Mouse (Mus musculus): ENCODE data around the gene Mpped2. TPM values are rescaled to one million over a fixed set of nuclear protein-coding genes. Genes with fewer than 3 reads are reported as not detected.

Mpped2 gene
- 39.1 and 50.7 TPM in 2 replicates for total RNA-seq (2014; rRNA removed)
- 74.1 and 80.0 TPM in 2 replicates for polyA plus RNA-seq (2015; fragmentation: Nextera tagmentation; extraction: Ambion mirVana)

DNA sequence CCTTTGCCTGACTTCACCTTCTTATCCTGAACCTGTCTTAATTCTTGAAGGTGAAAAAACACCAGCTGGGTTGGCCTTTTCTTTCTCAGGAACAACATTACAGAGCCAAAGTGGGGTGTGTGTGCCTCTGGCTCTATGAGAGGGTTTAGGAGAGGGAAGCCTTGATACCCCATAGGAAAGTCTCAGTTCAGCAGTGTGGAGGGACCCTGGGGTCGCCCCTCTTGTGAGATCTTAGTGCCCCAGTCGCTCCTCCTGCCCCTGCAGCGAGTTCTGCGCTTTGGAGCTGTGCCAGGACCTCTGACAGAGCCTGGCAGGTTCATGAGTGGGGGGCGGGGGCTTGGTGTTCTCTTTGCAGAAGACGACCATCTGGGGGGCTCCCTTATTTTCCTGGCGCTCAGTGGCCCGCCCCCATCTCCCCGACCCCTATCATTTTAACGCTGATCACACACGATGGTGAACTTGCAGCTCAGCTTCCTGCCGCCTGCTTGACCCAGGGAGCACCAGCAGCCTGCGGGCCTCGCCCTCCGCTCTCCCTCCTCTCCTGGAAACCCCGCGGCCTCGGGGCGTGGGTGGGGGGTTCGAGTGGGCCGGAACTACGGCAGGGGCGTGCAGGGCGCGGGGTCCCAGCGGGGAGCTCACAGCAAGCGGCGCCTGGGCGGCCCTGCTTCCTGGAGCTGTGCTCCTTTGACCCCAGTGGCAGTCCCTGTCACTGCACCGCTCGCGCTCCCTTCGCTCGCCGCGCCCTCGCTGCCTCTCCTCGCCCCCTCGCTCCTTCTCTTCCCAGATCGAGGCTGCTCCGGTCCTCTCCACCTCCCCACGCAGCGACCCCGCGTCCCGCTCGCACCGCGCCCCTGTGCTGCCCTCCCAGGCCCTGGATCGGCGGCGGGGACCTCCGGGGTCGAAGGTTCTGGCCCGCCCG is at the start of gene Mpped2:
Mpped2 (plus strand) TSS at position 487 of the 919 bp plus-strand sequence.
- peak within 1 kb of the TSS; percentile 92 for H3K4me3 ChIP-seq (ENCODE audit: low read length)
- peak within 1 kb of the TSS; percentile 95 for H3K27ac ChIP-seq
- under 1% methylated on average over 52 of the region's 56 CpGs for WGBS
- DNase-seq (ENCODE audit: low spot score) (peak; percentile 73), ATAC-seq (peak; percentile 79)
- peak within 1 kb of the TSS; percentile 91 for H3K9ac ChIP-seq (replicated peaks; ENCODE audit: low read length)
- H3K9me3 ChIP-seq (ENCODE audit: low read length) = no peaks in the 10 kb centered on the region
- TF ChIP-seq CTCF (IDR thresholded peaks at IDR 0.05; ENCODE audit: low read depth) = peak; percentile 51; the same call in 1 of the 2 replicates
- H3K4me1 ChIP-seq (ENCODE audit: insufficient read depth, low read length) = no peaks in the 10 kb centered on the region
- no peaks in the 10 kb centered on the region for H3K36me3 ChIP-seq (ENCODE audit: insufficient read depth, low read length)
- peak within 1 kb of the TSS; percentile 97 for H3K4me2 ChIP-seq (ENCODE audit: low read depth, low read length)
- H3K27me3 ChIP-seq (ENCODE audit: insufficient read depth, low read length) = no peaks in the 10 kb centered on the region

DNA sequence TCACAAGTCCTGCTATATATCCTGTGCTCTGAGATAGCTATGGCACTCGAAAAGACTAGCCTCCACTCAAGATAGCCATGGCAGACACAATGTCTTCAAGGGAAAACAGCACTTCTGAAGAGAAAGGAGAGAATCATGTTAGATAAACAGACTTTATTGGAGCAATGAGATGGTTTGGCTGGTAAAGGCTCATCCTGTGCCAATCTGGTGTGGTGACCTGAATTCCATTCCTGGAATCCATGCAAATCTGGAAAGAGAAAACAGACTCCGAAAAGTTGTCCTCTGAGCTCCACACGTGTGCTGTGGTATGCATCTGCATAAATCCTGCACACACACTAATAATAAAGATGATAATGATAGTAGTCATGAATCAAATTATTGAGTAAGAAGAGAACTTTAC is 48.3 kb upstream of the Mpped2 start:
- H3K27ac ChIP-seq = no peak overlapping the region
- H3K9me3 ChIP-seq (ENCODE audit: low read length) = no peaks in the 10 kb centered on the region
- no peaks in the 10 kb centered on the region for H3K36me3 ChIP-seq (ENCODE audit: insufficient read depth, low read length)
- H3K4me3 ChIP-seq (ENCODE audit: low read length) = no peak overlapping the region
- DNase-seq (ENCODE audit: low spot score) (no peak), ATAC-seq (no peak)
- H3K4me1 ChIP-seq (ENCODE audit: insufficient read depth, low read length) = no peaks in the 10 kb centered on the region
- TF ChIP-seq CTCF (IDR thresholded peaks at IDR 0.05; ENCODE audit: low read depth) = no peak
- no peaks in the 10 kb centered on the region for H3K27me3 ChIP-seq (ENCODE audit: insufficient read depth, low read length)
- no peak overlapping the region for H3K9ac ChIP-seq (replicated peaks; ENCODE audit: low read length)
- WGBS = 87% methylated on average over 3 of the region's 3 CpGs
- H3K4me2 ChIP-seq (ENCODE audit: low read depth, low read length) = no peak overlapping the region

DNA sequence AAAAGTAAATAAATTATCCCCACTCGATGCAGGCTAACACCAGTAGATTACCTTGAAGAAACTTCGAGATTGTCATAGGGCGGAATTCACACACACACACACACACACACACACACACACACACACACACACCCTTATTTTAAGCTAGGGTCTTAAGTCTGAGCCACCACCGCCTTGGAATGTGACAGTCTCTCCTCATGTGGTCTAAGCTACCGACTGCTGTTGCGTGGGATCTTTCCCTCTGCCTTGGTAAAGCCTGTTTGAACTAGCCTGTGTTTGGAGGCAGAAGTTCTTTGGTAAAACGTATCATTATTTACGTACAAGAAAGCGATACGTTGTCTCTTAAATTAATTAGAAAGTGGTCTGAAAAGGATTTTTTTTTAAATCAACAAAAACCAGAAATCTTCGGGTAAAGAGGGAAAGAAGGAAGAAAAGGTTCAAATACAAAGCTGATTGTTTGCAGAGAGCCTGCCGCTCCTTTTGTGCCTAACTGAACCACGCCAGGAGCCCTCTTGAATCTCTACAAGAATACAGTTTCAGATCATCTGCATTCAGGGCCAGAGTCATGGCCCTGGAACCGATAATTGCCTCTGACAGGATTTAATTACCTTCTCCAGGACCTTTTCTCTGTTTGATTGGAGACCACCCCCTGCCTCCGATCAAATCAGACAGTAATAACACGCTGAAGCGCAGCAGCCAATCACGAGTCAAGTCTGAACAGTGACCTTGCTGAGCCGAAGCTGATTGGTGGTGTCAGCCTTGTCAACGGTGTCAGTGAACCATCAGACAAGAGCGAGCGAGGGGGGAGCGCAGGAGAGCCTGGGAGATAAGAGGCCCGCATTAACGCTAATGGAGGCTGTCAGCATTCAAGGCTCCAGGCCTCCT is 43.1 kb upstream of the Mpped2 start:
- peak overlapping the region; percentile 44 for H3K4me3 ChIP-seq (ENCODE audit: low read length)
- H3K9ac ChIP-seq (replicated peaks; ENCODE audit: low read length) = peak overlapping the region; percentile 57
- peak overlapping the region; percentile 77 for H3K27ac ChIP-seq
- TF ChIP-seq CTCF (IDR thresholded peaks at IDR 0.05; ENCODE audit: low read depth) = no peak
- 6% methylated on average over 25 of the region's 25 CpGs for WGBS
- H3K36me3 ChIP-seq (ENCODE audit: insufficient read depth, low read length) = no peaks in the 10 kb centered on the region
- DNase-seq (ENCODE audit: low spot score) (peak; percentile 93), ATAC-seq (peak; percentile 98)
- no peaks in the 10 kb centered on the region for H3K4me1 ChIP-seq (ENCODE audit: insufficient read depth, low read length)
- H3K4me2 ChIP-seq (ENCODE audit: low read depth, low read length) = peak overlapping the region; percentile 77
- H3K9me3 ChIP-seq (ENCODE audit: low read length) = no peaks in the 10 kb centered on the region
- no peaks in the 10 kb centered on the region for H3K27me3 ChIP-seq (ENCODE audit: insufficient read depth, low read length)

DNA sequence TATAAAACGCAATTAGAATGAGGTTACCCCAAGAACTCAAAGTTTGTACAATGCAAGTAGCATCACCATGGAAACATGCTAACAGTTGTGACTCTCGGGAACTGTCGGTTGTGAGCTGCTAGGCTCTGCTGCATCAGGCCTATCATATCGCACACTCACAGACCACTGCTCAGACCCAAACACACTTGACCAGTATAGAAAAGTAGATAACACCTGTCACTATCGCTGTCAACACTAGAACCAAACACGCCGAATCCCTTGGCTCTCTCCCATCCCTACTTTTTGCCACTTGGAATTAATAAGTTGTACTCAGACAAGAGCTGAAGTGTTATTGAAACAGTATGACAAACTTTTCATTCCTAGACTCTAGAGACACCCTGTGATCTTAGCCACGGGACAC is 40.9 kb upstream of the Mpped2 start:
- Histone ChIP-seq H3K9me3 (ENCODE audit: low read length) (no peaks in the 10 kb centered on the region), H3K4me3 (ENCODE audit: low read length) (no peak overlapping the region), H3K27me3 (ENCODE audit: insufficient read depth, low read length) (no peaks in the 10 kb centered on the region), H3K27ac (no peak overlapping the region), H3K36me3 (ENCODE audit: insufficient read depth, low read length) (no peaks in the 10 kb centered on the region), H3K4me1 (ENCODE audit: insufficient read depth, low read length) (no peaks in the 10 kb centered on the region), H3K4me2 (ENCODE audit: low read depth, low read length) (no peak overlapping the region), H3K9ac (replicated peaks; ENCODE audit: low read length) (no peak overlapping the region)
- DNase-seq (ENCODE audit: low spot score) = no peak
- ATAC-seq = no peak
- TF ChIP-seq CTCF (IDR thresholded peaks at IDR 0.05; ENCODE audit: low read depth) = no peak
- WGBS = 65% methylated on average over 8 of the region's 8 CpGs

DNA sequence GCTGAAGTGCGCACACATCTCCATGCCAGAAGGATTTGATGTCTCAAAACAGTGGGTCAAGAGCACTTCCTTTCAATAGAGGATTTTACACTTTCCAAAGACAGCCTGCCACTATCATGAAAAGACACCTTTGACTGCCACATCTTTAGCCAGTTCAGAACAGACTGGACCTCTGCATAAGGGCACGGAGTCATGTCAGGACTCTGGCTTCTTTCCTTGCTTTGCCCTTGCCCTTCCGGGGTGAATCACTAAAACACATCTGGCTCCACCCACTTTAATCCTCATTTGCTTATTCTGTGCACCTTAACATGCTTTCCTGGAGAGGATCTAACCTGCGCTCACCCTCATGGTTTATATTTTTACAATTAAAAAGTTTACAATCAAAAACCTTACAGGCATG is 40.3 kb upstream of the Mpped2 start:
- no peak for ATAC-seq
- Histone ChIP-seq H3K9ac (replicated peaks; ENCODE audit: low read length) (no peak overlapping the region), H3K27ac (no peak overlapping the region), H3K4me3 (ENCODE audit: low read length) (no peak overlapping the region), H3K36me3 (ENCODE audit: insufficient read depth, low read length) (no peaks in the 10 kb centered on the region), H3K9me3 (ENCODE audit: low read length) (no peaks in the 10 kb centered on the region), H3K4me1 (ENCODE audit: insufficient read depth, low read length) (no peaks in the 10 kb centered on the region), H3K4me2 (ENCODE audit: low read depth, low read length) (no peak overlapping the region), H3K27me3 (ENCODE audit: insufficient read depth, low read length) (no peaks in the 10 kb centered on the region)
- 81% methylated on average over 4 of the region's 4 CpGs for WGBS
- TF ChIP-seq CTCF (IDR thresholded peaks at IDR 0.05; ENCODE audit: low read depth) = no peak
- no peak for DNase-seq (ENCODE audit: low spot score)

DNA sequence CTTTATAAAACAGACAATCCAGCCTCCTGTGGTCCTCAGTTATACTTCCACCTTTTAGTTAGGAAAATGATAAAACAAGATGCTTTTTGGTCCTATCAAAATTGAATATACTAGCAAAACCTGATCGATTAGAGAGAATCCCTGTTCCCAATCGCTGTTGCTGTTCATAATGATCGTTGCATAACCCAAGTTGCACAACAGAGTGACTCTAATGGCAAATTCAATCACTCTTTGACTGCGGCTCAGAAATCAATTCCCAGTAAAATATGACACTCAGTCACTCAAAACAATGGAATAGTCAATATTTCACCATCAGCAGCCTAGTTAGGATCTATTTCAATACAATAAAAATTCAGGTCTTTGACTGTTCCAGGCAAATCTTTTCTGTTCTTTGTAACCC is 39.8 kb upstream of the Mpped2 start:
- Histone ChIP-seq H3K36me3 (ENCODE audit: insufficient read depth, low read length) (no peaks in the 10 kb centered on the region), H3K27me3 (ENCODE audit: insufficient read depth, low read length) (no peaks in the 10 kb centered on the region), H3K4me2 (ENCODE audit: low read depth, low read length) (no peak overlapping the region), H3K27ac (no peak overlapping the region), H3K9ac (replicated peaks; ENCODE audit: low read length) (no peak overlapping the region), H3K9me3 (ENCODE audit: low read length) (no peaks in the 10 kb centered on the region), H3K4me3 (ENCODE audit: low read length) (no peak overlapping the region), H3K4me1 (ENCODE audit: insufficient read depth, low read length) (no peaks in the 10 kb centered on the region)
- ATAC-seq (no peak), DNase-seq (ENCODE audit: low spot score) (no peak)
- WGBS = 91% methylated on average over 4 of the region's 4 CpGs
- TF ChIP-seq CTCF (IDR thresholded peaks at IDR 0.05; ENCODE audit: low read depth) = no peak

All from hindbrain, postnatal 0 days (tissue).